Mouse (Mus musculus) lung, postnatal 0 days (tissue): ENCODE results near the gene Olfr1555-ps1.

Source experiments
- CTCF ChIP-seq: IDR thresholded peaks from 2 replicates; pipeline ENCODE4 v1.5.1; 2016; ENCODE audit warnings: antibody characterized with exemption, mild to moderate bottlenecking
- EP300 ChIP-seq: IDR thresholded peaks from 2 replicates; pipeline ENCODE4 v1.6.1; 2016; ENCODE audit warnings: antibody characterized with exemption, mild to moderate bottlenecking, control low read depth

DNA sequence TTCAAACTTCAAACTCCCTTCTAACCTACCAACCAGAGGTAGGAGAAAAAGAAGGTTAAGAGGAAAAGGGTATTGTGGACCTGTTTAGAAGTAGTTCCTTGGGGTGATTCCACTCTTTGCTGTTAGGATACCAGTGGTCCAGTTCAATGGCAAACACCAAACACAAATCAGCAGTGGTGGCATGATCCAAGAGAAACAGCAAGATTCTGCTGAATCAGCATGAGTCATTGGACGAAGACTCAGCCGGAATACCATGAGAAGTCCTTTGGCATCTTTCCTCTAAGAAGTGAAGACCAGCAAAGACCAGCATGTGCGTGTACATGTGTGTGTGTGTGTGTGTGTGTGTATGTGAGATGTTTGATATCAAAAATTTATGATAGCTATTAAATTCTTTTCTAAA lies 53.4 kb downstream of the Olfr1555-ps1 start:
- TF ChIP-seq EP300 (no peak), CTCF (no peak)
